Mouse (Mus musculus): ENCODE data around the gene Cit. TPM values are rescaled to one million over a fixed set of nuclear protein-coding genes. Genes with fewer than 3 reads are reported as not detected.
A peak's percentile ranks its signal among the peaks of the same experiment; 100 is the strongest.

Cit gene
- total RNA-seq, 2 experiments from 2014 or later = 177 to 207 TPM

DNA sequence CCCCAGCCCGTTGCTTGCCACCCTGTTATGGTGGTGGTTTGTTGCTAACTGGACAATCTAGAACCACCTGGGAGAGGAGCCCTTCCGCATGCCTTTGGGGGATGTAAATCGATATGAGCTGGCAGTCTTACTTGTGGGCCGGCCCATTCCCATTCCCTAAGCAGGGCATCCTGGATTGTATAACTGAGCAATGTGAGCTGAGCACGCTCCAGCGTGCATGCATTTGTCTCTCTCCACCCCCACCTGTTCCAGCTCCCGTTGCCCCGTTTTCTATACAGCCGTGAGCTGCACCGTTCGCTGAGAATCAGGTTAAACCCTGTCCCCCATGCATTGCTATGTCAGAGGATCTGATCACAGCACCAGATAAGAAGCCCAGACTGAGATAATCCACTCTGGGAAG is 146.6 kb downstream of the Cit start:
- no peak for DNase-seq (ENCODE audit: low spot score in 2 of 2)
- intact Hi-C loops (cut with DNase I) = no loop called here

DNA sequence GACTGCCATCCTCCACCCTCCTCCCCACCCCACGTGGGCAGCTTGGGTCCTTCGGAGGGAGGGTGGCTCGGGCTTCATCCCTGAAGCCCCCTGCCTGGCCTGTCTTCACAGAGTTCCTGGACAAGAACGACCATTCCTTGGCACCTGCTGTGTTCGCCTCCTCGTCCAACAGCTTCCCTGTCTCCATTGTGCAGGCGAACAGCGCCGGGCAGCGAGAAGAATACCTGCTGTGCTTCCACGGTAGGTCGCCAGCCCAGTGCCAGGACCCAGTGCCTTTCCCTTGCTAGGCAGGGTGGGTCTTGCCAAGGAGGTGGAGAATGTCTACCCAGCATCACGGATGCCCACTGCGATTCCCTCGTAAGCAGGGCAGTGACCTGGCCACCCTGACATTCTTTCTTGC is 149.0 kb downstream of the Cit start:
- no peak for DNase-seq (ENCODE audit: low spot score in 2 of 2)
- intact Hi-C loops (cut with DNase I) = no loop called here

- no peak for DNase-seq (ENCODE audit: low spot score in 2 of 2)
- intact Hi-C loops (cut with DNase I) = no loop called here
These were observed 152.3 kb downstream of the Cit start for GRCm38 (mm10) chr5:115997376-115997775.

- no peak for DNase-seq (ENCODE audit: low spot score in 2 of 2)
These were observed 158.1 kb downstream of the Cit start for GRCm38 (mm10) chr5:116003154-116003553.

DNA sequence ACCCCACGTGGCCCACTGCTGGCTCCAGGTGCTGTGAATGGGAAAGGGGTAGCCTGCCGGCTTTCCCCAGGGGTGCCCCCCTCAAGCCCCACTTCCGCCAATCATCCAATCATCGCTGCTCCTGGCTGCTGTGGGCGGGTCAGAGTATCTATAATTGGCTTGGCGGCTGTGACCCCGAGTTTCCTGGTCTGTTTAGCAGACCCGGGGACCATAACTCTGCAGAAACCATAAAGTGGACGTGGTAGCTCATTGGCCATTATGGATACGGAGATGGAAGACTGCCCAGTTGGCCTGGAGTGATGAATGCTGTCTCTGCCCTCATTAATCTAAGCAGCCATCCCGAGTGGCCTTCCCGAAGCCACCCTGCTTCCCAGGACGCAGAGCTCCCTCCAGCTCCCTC is 158.7 kb downstream of the Cit start:
- intact Hi-C loops (cut with DNase I) = no loop called here
- DNase-seq (ENCODE audit: low spot score in 2 of 2) = no peak

More at GRCm38 (mm10) chr5:116003154-116003553, 158.1 kb downstream of the Cit start:
- intact Hi-C loops (cut with DNase I) = no loop called here

- DNase-seq (ENCODE audit: low spot score in 2 of 2) = peak in 1 of 2 experiments; percentile 68
- intact Hi-C loops (cut with DNase I) = no loop called here
These were observed 159.2 kb downstream of the Cit start for GRCm38 (mm10) chr5:116004271-116004670.

GRCm38 (mm10) chr5:116006324-116007099 is 161.4 kb downstream of the Cit start:
- no peak for DNase-seq (ENCODE audit: low spot score in 2 of 2)
- intact Hi-C loops (cut with DNase I) = no loop called here

- no peak for DNase-seq (ENCODE audit: low spot score in 2 of 2)
- intact Hi-C loops (cut with DNase I) = no loop called here
These were observed 162.6 kb downstream of the Cit start for GRCm38 (mm10) chr5:116007723-116008122.

GRCm38 (mm10) chr5:116009091-116009851 is 164.2 kb downstream of the Cit start:
- intact Hi-C loops (cut with DNase I) = no loop called here
- DNase-seq (ENCODE audit: low spot score in 2 of 2) = no peak

- intact Hi-C loops (cut with DNase I) = no loop called here
- no peak for DNase-seq (ENCODE audit: low spot score in 2 of 2)
These were observed 165.0 kb downstream of the Cit start for GRCm38 (mm10) chr5:116009884-116010627.

- intact Hi-C loops (cut with DNase I) = no loop called here
- no peak for DNase-seq (ENCODE audit: low spot score in 2 of 2)
These were observed 166.6 kb downstream of the Cit start for GRCm38 (mm10) chr5:116011700-116012099.

GRCm38 (mm10) chr5:116012503-116012902 is 167.4 kb downstream of the Cit start:
- intact Hi-C loops (cut with DNase I) = no loop called here
- DNase-seq (ENCODE audit: low spot score in 2 of 2) = peak in 1 of 2 experiments; percentile 40

- DNase-seq (ENCODE audit: low spot score in 2 of 2) = no peak
- intact Hi-C loops (cut with DNase I) = no loop called here
These were observed 168.7 kb downstream of the Cit start for GRCm38 (mm10) chr5:116013821-116014220.

DNA sequence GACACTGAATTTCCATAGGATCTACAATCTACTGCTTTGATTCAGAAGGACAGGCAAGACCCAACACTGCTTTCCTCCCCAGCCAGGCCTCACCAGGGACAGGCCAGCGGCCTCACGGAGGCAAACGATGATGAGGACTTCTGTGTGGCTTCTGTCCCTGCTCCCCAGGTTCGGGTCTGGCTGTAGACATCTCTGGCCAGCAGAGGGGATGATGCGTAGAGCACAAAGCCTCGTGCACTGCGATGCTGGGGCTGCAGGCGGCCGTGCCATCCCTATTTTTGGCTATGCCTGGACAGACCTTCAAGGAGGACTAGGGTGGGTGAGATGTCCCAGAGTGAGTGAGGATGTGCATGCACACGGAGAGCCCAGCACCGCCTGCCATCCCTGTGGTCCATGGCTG is 169.2 kb downstream of the Cit start:
- intact Hi-C loops (cut with DNase I) = no loop called here
- DNase-seq (ENCODE audit: low spot score in 2 of 2) = no peak

- intact Hi-C loops (cut with DNase I) = no loop called here
- DNase-seq (ENCODE audit: low spot score in 2 of 2) = peak in 1 of 2 experiments; percentile 83
These were observed 171.5 kb downstream of the Cit start for GRCm38 (mm10) chr5:116016542-116016941.

DNA sequence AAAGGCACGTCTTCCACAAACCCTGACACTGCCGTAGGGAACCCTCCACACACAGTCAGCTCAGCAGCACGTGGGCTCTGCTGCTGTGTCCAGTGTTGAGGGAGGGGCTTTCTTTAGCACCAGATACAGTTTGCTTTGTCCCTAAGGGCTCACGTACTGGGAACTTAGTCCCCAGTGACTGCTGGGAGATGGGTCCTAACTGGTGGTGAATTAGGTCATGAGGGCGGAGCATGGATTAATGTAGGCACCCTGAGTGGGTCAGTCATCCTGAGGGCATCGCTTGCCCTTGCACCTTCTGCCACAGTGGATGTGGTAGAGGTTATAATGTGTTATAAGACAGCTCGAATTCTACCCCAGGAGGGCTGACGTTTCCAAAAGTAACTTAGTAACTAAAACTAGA is 172.3 kb downstream of the Cit start:
- DNase-seq (ENCODE audit: low spot score in 2 of 2) = no peak
- intact Hi-C loops (cut with DNase I) = no loop called here

DNA sequence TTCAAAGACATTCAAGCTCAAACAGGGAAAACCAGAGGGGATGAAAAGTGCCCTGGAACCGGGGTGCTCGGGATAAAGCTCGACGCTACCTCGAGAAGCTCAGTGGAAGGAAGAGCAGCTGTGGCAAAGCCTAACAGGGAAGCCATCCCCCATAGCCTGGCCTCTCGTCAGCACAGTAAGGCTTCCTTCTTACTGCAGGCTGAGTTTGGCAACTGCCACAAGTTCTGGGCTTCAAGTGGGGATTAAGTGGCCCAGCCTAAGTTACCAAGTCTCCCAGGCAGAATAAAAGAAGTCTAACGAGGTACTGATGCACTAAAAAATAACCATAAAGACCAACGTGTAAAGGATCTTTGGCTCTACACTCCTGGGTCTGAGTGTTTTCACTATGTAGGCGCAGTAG is 173.1 kb downstream of the Cit start:
- DNase-seq (ENCODE audit: low spot score in 2 of 2) = no peak
- intact Hi-C loops (cut with DNase I) = no loop called here

DNA sequence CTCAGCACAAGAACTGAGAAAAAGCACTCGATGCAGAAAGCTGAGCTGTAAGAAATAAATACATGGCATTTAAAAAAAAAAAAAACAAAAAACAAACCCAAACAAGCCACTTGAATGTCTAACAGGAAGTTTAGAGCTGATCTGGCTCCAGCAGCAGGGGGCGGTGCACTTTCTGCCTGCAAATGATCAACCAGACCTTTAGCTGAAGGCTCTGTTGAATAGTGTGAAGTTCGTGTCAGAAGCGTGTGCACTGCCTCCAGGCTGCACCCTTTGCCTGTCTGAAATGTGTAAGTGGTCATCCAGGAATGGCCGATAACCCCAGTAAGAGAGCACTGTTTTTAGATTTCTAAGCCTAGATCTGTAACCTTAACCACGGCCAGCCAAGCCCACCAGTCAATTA is 173.7 kb downstream of the Cit start:
- no peak for DNase-seq (ENCODE audit: low spot score in 2 of 2)
- intact Hi-C loops (cut with DNase I) = no loop called here

DNA sequence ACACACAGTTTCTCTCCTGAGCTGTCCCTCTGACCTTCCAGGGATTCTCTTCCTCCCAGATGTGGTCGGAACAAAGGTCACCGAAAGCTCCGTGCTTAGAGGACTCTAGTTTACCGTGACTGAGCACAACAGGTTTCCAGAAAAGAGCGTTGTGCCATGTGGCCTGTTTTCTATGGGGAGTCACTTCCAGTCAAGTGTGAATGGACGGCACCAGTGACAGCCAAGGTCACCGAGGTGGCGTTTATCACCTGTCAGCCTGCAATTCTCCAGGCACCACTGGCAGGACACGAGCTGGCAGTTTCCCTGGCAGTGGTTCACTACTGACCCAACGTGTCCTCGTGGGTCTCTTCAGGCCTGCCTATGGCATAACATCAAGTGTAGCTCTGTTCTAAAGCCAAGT is 174.3 kb downstream of the Cit start:
- intact Hi-C loops (cut with DNase I) = no loop called here

DNA sequence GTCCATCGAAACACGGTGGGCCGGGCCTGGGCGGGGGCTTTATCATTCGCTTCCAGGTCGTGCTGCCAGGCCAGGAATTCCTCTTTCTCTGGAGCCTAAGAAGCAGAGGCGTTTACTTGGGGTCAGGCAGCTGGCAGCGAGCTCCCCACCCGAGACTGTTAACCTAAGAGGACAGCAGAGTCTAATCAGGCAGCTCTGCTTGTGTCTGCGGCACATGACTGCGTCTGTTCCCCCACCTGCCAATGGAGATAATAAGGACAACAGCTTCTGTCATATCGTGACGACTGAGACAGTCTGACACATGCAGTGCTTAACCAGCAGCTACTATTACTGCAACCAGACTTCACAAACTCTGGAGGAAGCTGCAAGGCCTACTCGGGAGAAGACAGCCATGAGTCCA is 176.5 kb downstream of the Cit start:
- no peak for DNase-seq (ENCODE audit: low spot score in 2 of 2)
- intact Hi-C loops (cut with DNase I) = loop anchor here (5.0 kb wide), 1 partner anchor 174 kb away; the partner anchor contains the start of gene Cit

More for the DNA sequence above, 174.3 kb downstream of the Cit start:
- DNase-seq (ENCODE audit: low spot score in 2 of 2) = no peak
